Mouse (Mus musculus) embryonic facial prominence, embryonic 14.5 days (tissue): ENCODE results near the gene Tcf7l2. TPM values are rescaled to one million over a fixed set of nuclear protein-coding genes. Genes with fewer than 3 reads are reported as not detected.
A peak's percentile ranks its signal among the peaks of the same experiment; 100 is the strongest.

ENCODE experiments used
- ATAC-seq: fragments of 200-750 bp; cut with Nextera tagmentation; 2 replicates; pipeline ENCODE4 v1.8.0; 2017; ENCODE audit warnings: low read depth, moderate number of reproducible peaks, moderate TSS enrichment
- DNase-seq: peaks from one replicate; pipeline ENCODE4 v3.0.0-alpha.2; 2015; ENCODE audit warnings: low spot score
- H3K27ac ChIP-seq: fragments of 300-500 bp; sonication (generic); replicated peaks from 2 replicates; pipeline ENCODE4 v1.5.1; 2014; ENCODE audit warnings: low read depth, mild to moderate bottlenecking, low read length, moderate library complexity
- H3K27me3 ChIP-seq: fragments of 300-500 bp; sonication (generic); replicated peaks from 2 replicates; pipeline ENCODE4 v1.6.1; 2014; ENCODE audit warnings: low read length; ENCODE audit not compliant: control insufficient read depth, insufficient read depth
- H3K36me3 ChIP-seq: fragments of 300-500 bp; sonication (generic); 2 replicates; pipeline ENCODE4 v1.6.1; 2014; ENCODE audit warnings: low read length, mixed read lengths; ENCODE audit not compliant: control insufficient read depth, insufficient read depth
- H3K4me1 ChIP-seq: fragments of 300-500 bp; sonication (generic); 2 replicates; pipeline ENCODE4 v1.6.1; 2014; ENCODE audit warnings: antibody characterized with exemption, low read length; ENCODE audit not compliant: control insufficient read depth, insufficient read depth
- H3K4me2 ChIP-seq: fragments of 300-500 bp; sonication (generic); 2 replicates; pipeline ENCODE4 v1.6.1; 2014; ENCODE audit warnings: low read depth, mild to moderate bottlenecking, low read length, moderate library complexity, mixed read lengths
- H3K4me3 ChIP-seq: fragments of 300-500 bp; sonication (generic); 2 replicates; pipeline ENCODE4 v1.5.1; 2014; ENCODE audit warnings: low read depth, mild to moderate bottlenecking, low read length
- H3K9ac ChIP-seq: fragments of 300-500 bp; sonication (generic); 2 replicates; pipeline ENCODE4 v1.6.1; 2014; ENCODE audit warnings: low read depth, mild to moderate bottlenecking, low read length, moderate library complexity, mixed read lengths
- H3K9me3 ChIP-seq: fragments of 300-500 bp; sonication (generic); 2 replicates; pipeline ENCODE4 v1.6.1; 2016; ENCODE audit warnings: low read length; ENCODE audit not compliant: control insufficient read depth
- WGBS: fragments of 180-500 bp; shearing (Covaris S2); extraction: QIAGEN DNeasy Blood & Tissue Kit; methylation state at CpG from one replicate; pipeline ENCODE4 v1.1.7; 2014; 5-methylcytosine and 5-hydroxymethylcytosine counted together
- polyA plus RNA-seq: library from polyadenylated mRNA; unstranded; fragments of >200 nt; fragmentation: Nextera tagmentation; extraction: Ambion mirVana; gene quantifications from 2 replicates; pipeline ENCODE4 v1.2.1, GENCODE M21; 2014

The Tcf7l2 gene
- polyA plus RNA-seq, 1 experiment from 2014 or later, result 106 TPM

DNA sequence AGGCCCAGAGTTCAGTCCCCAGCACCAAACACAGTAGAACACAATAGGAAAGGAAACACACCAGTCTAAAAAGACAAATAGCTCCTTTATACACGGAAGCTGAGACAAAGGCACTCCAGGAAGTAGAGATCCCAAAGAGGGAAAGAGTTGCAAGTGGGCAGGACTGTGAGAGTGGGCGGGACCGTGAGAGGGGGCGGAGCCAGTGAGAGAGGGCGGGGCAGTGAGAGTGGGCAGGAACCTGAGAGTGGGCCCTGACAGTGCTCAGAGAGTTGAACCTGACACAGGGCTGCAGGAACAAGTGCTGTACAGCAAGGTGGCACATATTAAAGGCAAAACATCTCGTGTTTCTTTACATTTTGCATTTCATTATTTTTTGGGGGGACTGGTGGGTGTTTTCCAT lies 22.5 kb upstream of the Tcf7l2 start:
- no peak for ATAC-seq

DNA sequence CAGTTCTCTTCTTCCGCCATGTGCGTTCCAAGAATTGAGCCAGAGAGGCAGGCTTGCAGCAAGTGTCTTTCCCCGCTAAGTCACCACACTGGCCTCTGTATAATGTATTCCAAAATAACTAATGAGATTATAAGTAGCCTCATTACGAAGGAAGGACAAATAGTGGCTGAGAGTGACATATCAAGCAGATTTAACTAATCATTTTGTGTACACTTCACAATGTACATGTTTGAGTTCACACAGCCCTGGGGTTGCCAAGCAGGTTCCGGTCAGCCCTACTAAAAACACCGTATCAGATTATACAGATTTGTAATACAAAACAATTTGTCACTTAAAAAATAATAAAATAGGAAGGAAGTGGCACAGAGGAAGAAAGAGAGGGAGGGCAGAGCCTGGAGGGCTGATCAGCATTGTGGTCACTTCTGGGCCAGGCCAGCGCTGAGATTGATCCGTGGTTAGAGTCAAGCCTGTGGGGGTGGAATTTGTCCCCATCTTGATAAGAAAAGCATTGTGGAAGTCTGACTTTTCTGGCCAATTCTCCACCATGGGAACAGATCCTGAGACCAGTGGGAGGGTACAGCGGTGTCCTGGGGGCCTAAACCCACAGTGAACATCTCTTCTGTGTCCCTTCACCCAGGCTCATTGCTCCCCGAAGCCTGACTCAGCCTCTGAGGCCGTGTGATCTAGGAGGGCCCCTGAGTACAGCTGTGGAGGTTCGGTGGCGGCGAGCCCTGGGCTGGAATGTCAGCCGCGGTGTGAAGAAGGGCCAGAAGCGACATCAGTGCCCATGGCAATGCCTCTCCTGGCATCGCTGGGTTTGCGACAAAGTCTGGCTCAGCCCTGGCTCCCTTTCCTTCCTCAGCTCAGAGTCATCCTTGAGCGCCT lies 21.9 kb upstream of the Tcf7l2 start:
- Histone ChIP-seq H3K9me3 (0 out of 2 replicates have a peak, but pooled peaks cover under 1% of the 10 kb centered on the region), H3K4me3 (no peak overlapping the region), H3K9ac (no peak overlapping the region), H3K4me1 (peaks cover 6% of the 10 kb centered on the region; the same call in 1 of the 2 replicates), H3K4me2 (no peak overlapping the region), H3K27me3 (no peaks in the 10 kb centered on the region), H3K27ac (no peak overlapping the region), H3K36me3 (no peaks in the 10 kb centered on the region)
- 71% methylated on average over 20 of the region's 20 CpGs for WGBS
- no peak for ATAC-seq
- no peak for DNase-seq

More for the DNA sequence above, 22.5 kb upstream of the Tcf7l2 start:
- 69% methylated on average over 6 of the region's 6 CpGs for WGBS
- H3K27ac ChIP-seq, result no peak overlapping the region
- H3K4me3 ChIP-seq, result no peak overlapping the region
- no peaks in the 10 kb centered on the region for H3K9me3 ChIP-seq
- H3K4me1 ChIP-seq, result peaks cover 6% of the 10 kb centered on the region; the same call in 1 of the 2 replicates
- DNase-seq, result no peak
- H3K36me3 ChIP-seq, result no peaks in the 10 kb centered on the region
- no peak overlapping the region for H3K4me2 ChIP-seq
- no peaks in the 10 kb centered on the region for H3K27me3 ChIP-seq
- H3K9ac ChIP-seq, result no peak overlapping the region

DNA sequence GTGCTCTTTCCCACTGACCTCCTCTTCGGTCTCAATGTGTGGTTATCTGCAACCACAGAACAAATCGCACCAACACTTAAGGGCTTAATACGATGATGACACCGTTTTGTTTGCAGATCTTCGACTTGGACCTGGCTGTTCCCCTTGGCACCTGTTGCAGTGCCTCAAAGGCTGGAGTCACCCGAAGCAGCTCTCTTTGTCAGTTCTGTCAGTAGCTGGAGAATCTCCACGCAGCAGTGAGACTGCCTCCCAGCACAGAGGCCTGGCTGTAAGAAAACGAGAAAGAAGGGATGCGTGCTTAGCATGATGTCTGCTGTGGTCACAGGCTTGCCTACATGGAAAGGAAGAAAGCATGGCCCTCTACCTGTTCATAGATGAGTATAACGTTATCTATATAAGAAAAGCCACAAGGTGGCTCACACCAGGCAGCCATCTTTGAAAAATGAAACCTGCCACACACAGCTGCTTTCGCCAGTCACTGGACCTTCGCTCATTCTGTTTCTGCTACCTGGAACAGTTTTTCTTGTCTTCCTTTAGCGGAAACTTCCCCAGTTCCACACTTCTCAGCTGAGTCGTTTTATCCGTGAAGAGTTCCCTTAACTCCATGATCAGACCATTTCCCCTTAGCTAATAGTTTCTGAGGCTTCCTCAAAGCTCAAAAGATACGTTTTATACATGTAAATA lies 21.1 kb upstream of the Tcf7l2 start:
- Histone ChIP-seq H3K4me3 (no peak overlapping the region), H3K27ac (no peak overlapping the region), H3K9ac (no peak overlapping the region), H3K36me3 (no peaks in the 10 kb centered on the region), H3K4me1 (peaks cover 6% of the 10 kb centered on the region; the same call in 1 of the 2 replicates), H3K9me3 (0 out of 2 replicates have a peak, but pooled peaks cover 3% of the 10 kb centered on the region), H3K4me2 (no peak overlapping the region), H3K27me3 (no peaks in the 10 kb centered on the region)
- 70% methylated on average over 16 of the region's 16 CpGs for WGBS
- DNase-seq (no peak), ATAC-seq (no peak)

DNA sequence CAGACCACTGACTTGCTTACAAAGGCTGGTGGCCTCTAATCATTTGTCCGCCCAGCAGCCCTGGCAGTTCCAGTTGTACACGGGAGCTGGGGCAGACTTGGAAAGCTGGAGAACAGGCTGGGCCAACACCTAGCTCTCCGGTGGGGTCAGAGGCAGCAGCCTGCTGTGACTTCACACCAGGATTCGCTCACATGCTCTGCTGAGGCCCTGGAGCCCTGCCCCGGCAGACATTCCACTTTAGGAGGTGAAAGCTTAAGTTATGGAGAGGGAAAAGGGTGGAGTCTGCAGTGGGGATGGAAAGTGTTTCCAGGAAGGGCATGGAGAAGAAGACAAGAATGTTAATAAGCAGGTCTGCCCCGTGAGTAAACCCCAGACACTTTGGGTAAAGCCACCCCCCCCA lies 19.2 kb upstream of the Tcf7l2 start:
- WGBS, result 21% methylated on average over 6 of the region's 6 CpGs
- Histone ChIP-seq H3K27me3 (no peaks in the 10 kb centered on the region), H3K4me2 (no peak overlapping the region), H3K27ac (no peak overlapping the region), H3K9ac (0 out of 2 replicates have a peak overlapping the region, but pooled peaks have one; percentile 10), H3K36me3 (no peaks in the 10 kb centered on the region), H3K9me3 (0 out of 2 replicates have a peak, but pooled peaks cover 3% of the 10 kb centered on the region), H3K4me1 (peaks cover 6% of the 10 kb centered on the region; the same call in 1 of the 2 replicates), H3K4me3 (no peak overlapping the region)
- no peak for DNase-seq
- ATAC-seq, result no peak

DNA sequence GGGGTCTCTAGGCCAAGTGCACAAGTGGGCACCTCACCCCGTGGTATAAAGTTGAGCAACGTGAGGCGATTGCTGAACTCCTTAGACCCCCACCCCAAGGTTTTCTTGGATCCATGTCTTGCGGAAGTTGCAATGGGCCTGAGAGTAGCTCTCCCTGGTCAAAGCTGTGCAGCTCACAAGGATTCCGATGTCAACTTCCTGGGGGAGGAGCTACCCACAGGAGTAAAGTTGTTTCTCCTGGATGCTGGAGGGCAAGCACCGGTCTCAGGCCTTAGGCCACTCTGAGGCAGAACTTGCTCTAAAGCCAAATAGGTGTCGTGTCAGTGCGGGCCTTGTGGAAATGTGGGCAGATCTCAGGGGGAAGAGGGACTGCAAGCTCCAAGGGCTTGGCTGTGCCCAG lies 12.2 kb upstream of the Tcf7l2 start:
- Histone ChIP-seq H3K27me3 (no peaks in the 10 kb centered on the region), H3K4me1 (no peaks in the 10 kb centered on the region), H3K9ac (no peak overlapping the region), H3K9me3 (0 out of 2 replicates have a peak, but pooled peaks cover 3% of the 10 kb centered on the region), H3K27ac (no peak overlapping the region), H3K36me3 (no peaks in the 10 kb centered on the region), H3K4me2 (no peak overlapping the region), H3K4me3 (no peak overlapping the region)
- no peak for DNase-seq
- no peak for ATAC-seq
- 63% methylated on average over 8 of the region's 8 CpGs for WGBS

DNA sequence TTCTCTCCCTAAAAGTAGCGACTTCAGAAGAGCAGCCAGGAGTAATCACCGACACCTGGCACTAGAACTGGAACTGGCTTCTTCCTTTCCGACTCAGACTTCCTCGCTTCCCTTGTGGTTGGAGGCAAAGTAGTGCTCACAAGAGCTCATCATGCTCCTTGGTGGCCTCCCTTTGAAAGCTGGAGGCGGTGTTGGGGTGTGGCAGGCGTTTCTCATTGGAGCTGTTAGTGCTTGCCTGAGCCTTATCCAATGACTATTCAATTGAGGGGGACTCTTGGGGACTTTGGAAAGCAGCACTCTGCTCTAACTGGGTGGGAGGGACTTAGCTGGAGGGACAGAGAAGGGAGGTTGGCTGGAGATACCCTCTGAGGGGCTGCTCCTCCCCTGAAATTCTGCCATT lies 9.1 kb upstream of the Tcf7l2 start:
- no peak overlapping the region for H3K4me2 ChIP-seq
- no peaks in the 10 kb centered on the region for H3K36me3 ChIP-seq
- H3K9ac ChIP-seq, result no peak overlapping the region
- DNase-seq (peak; percentile 61), ATAC-seq (peak; percentile 67; the same call in 1 of the 2 replicates)
- H3K27ac ChIP-seq, result no peak overlapping the region
- H3K27me3 ChIP-seq, result no peaks in the 10 kb centered on the region
- H3K4me3 ChIP-seq, result no peak overlapping the region
- WGBS, result 38% methylated on average over 6 of the region's 6 CpGs
- no peaks in the 10 kb centered on the region for H3K4me1 ChIP-seq
- H3K9me3 ChIP-seq, result no peaks in the 10 kb centered on the region

DNA sequence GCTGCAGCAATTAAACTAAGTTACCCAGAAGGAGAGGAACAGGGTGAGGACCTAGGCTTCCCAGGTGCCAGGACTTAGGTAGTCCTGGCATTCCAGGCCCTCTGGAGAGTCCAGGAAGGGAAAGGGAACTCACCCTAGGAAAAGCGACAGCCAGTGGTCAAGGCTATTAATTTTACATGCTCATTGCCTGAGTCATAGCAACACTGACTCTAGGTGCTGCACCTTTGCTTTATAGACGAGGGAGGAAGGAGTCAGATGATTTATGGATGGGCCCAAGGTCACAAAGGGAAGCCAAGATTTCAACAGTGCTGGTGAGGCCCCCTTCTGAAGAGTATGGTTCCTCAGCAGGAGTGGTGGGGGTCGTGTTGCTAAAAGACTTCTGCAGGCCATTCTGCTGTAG lies 8.6 kb upstream of the Tcf7l2 start:
- Histone ChIP-seq H3K36me3 (no peaks in the 10 kb centered on the region), H3K4me3 (no peak overlapping the region), H3K9ac (no peak overlapping the region), H3K4me1 (no peaks in the 10 kb centered on the region), H3K4me2 (no peak overlapping the region), H3K27ac (no peak overlapping the region), H3K27me3 (no peaks in the 10 kb centered on the region), H3K9me3 (no peaks in the 10 kb centered on the region)
- no peak for ATAC-seq
- no peak for DNase-seq
- WGBS, result 66% methylated on average over 3 of the region's 3 CpGs

DNA sequence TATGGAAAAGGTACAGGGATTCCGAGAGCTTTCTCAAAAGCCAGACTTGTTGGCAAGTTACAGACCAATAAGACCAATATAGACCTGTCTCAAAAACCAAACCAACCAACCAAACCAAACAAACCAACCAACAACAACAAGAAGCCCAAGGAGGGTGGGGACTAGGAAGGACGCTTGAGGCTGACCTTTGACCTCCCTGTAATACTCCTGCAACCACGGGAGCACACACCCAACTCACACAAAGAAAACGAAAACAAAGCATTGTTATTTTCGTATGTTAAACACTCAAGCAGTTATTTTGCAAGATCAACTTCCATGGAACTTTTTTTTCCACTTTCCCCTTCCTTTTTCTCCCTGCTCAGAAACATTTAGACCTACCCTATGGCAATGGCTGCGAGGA lies 5.6 kb upstream of the Tcf7l2 start:
- DNase-seq (no peak), ATAC-seq (no peak)
- Histone ChIP-seq H3K9me3 (no peaks in the 10 kb centered on the region), H3K4me1 (peaks cover 4% of the 10 kb centered on the region), H3K4me2 (no peak overlapping the region), H3K4me3 (no peak overlapping the region), H3K27me3 (no peaks in the 10 kb centered on the region), H3K27ac (no peak overlapping the region), H3K9ac (no peak overlapping the region), H3K36me3 (no peaks in the 10 kb centered on the region)
- whole genome bisulfite sequencing, result 50% methylated on average over 6 of the region's 6 CpGs
